Mouse (Mus musculus): ENCODE results near the gene Rflna.

DNA sequence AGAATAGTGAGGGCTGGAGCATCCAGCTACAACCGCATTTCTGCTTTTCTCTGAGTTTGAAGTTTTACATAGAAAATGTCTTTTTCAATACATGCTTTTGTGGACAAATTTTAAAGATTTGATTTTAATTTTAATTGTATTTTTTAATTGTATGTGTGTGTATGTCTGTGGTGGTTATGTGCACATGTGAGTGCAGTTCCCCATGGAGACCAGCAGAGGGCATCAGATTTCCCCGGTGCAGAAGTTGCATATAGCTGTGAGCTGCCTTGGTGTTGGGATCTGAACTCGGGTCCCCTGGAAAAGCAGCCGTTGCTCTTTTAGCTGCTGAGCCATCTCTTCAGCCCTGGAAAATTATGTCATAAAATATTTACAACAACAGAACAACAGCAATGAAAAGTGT is 43.9 kb upstream of the Rflna start:
- no peak for TF ChIP-seq CTCF (IDR thresholded peaks at IDR 0.05; ENCODE audit: control insufficient read depth, insufficient read depth, low read length)
- TF ChIP-seq POLR2A (IDR thresholded peaks at IDR 0.05; ENCODE audit: borderline replicate concordance, control insufficient read depth, low read depth, low read length): no peak

Measured in bone marrow, adult 2 months (tissue).